Mouse (Mus musculus) right cerebral cortex, adult 18-20 months (tissue): ENCODE measurements around the gene Dazap1.
A peak's percentile ranks its signal among the peaks of the same experiment; 100 is the strongest.

Experiments used
- DNase-seq: peaks from one replicate; pipeline ENCODE4 v3.0.0; 2022; ENCODE audit warnings: mixed read lengths

Dazap1 gene

GRCm38 (mm10) chr10:80271870-80272585 lies 10.7 kb downstream of the Dazap1 start:
- DNase-seq: no peak

- DNase-seq: no peak
Observed at GRCm38 (mm10) chr10:80273847-80274246, 12.6 kb downstream of the Dazap1 start.

GRCm38 (mm10) chr10:80276238-80276637 lies 15.0 kb downstream of the Dazap1 start:
- no peak for DNase-seq

- DNase-seq: no peak
Observed at GRCm38 (mm10) chr10:80278390-80278789, 17.1 kb downstream of the Dazap1 start.

GRCm38 (mm10) chr10:80279273-80279672 lies 18.0 kb downstream of the Dazap1 start:
- no peak for DNase-seq

- DNase-seq: no peak
Observed at GRCm38 (mm10) chr10:80281304-80281703, 20.0 kb downstream of the Dazap1 start.

- no peak for DNase-seq
Observed at GRCm38 (mm10) chr10:80281921-80282371, 20.7 kb downstream of the Dazap1 start.

- DNase-seq: no peak
Observed at GRCm38 (mm10) chr10:80282481-80283441, 21.5 kb downstream of the Dazap1 start.

- no peak for DNase-seq
Observed at GRCm38 (mm10) chr10:80285222-80286070, 24.2 kb downstream of the Dazap1 start.

GRCm38 (mm10) chr10:80288097-80288496 lies 26.8 kb downstream of the Dazap1 start:
- no peak for DNase-seq

- no peak for DNase-seq
Observed at GRCm38 (mm10) chr10:80288657-80289056, 27.4 kb downstream of the Dazap1 start.

GRCm38 (mm10) chr10:80292251-80293146 lies 31.2 kb downstream of the Dazap1 start, which contains the start of gene Rps15:
Gene Rps15 (plus strand): TSS chr10:80292453.
- peak; percentile 94 for DNase-seq

GRCm38 (mm10) chr10:80293325-80293724 lies 32.0 kb downstream of the Dazap1 start:
- DNase-seq: no peak

GRCm38 (mm10) chr10:80294311-80294710 lies 33.0 kb downstream of the Dazap1 start:
- no peak for DNase-seq

GRCm38 (mm10) chr10:80294788-80295303 lies 33.6 kb downstream of the Dazap1 start:
- no peak for DNase-seq

GRCm38 (mm10) chr10:80295618-80296425 lies 34.5 kb downstream of the Dazap1 start, which contains the start of gene Apc2:
Gene Apc2 (plus strand): TSS chr10:80295977.
- DNase-seq: peak; percentile 83

GRCm38 (mm10) chr10:80296824-80297223 lies 35.5 kb downstream of the Dazap1 start:
- no peak for DNase-seq

GRCm38 (mm10) chr10:80297526-80298133 lies 36.3 kb downstream of the Dazap1 start:
- DNase-seq: no peak

- peak; percentile 95 for DNase-seq
Observed at GRCm38 (mm10) chr10:80298571-80299281, 37.4 kb downstream of the Dazap1 start.
